In the genomic region with DNA sequence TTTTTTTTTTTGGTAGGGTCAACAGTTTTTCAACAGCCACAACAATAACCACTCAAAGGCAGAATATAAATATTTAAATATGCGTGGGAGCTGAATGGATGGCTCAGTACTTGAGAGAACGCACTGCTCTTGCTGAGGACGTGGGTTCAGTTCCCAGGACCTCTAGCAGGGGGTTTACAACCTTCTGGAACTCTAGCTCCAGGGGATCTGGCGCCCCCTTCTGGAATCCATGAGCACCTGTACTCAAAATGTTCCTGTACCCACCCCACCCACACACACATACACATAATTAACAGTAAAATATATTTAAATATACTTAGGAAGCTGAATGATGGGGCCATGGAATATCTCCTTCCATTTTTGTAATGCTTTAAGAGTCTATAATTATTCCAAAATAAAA, we compare ENCODE assay signal across 9 mouse cellular contexts. TPM values are rescaled to one million over a fixed set of nuclear protein-coding genes. Genes with fewer than 3 reads are reported as not detected.
A peak's percentile ranks its signal among the peaks of the same experiment; 100 is the strongest.
DNase-seq lines count a peak whose midpoint lies in the region; ATAC-seq lines count a peak whose summit lies in the region.
"Had no signal": no experiment of that assay in that cellular context is flagged by ENCODE, and none has a peak within 500 bp of the region (broad histone marks: within the 10 kb centered on the region; RNA-seq: fewer than 3 reads in every experiment).

No protein-coding gene starts in this region.

- ATAC-seq in megakaryocyte progenitor cell, adult 5-6 weeks (replicated peaks; ENCODE audit: poor library complexity), result 0 out of 2 replicates have a peak, but pooled peaks have one; percentile 38
- ATAC-seq in monocyte, adult 5-6 weeks (replicated peaks; ENCODE audit: insufficient number of reproducible peaks, low FRiP score, low TSS enrichment, poor library complexity, severe bottlenecking), result no peak
- ATAC-seq: forebrain, postnatal 0 days had no signal

- intact Hi-C loops in left cerebral cortex, postnatal 25 days (cut with DNase I), result no loop called here

- peak; percentile 33 for DNase-seq in adrenal gland, postnatal 14 days
- no peak for DNase-seq in adrenal gland, postnatal 25 days
- DNase-seq in left cerebral cortex, postnatal 25 days (ENCODE audit: low spot score in 2 of 2), result peak; percentile 0
- no peak for DNase-seq in left cerebral cortex, adult 8-10 months (ENCODE audit: low spot score in 2 of 2)
- peak; percentile 55 for DNase-seq in ES-CJ7 (ENCODE audit: low read depth, low spot score)
- no peak for DNase-seq in urinary bladder, adult 18-20 months (ENCODE audit: low spot score in 2 of 2)
- DNase-seq: forebrain, postnatal 0 days had no signal

RNA-seq across cellular contexts. Expression of gene Mtx3, which starts 11.3 kb away (rescaled TPM):
- 19.4 and 19.9 TPM in 2 replicates for total RNA-seq in adrenal gland, postnatal 14 days (2021)
- 22.6 and 25.0 TPM in 2 replicates for total RNA-seq in adrenal gland, postnatal 25 days (2021)
- total RNA-seq in left cerebral cortex, postnatal 25 days (2021), result 10 to 100 TPM; 26.2 to 29.5 TPM
- 10 to 100 TPM; 28.9 to 39.7 (median 32.3) TPM for total RNA-seq in left cerebral cortex, adult 8-10 months (2022)
- total RNA-seq in megakaryocyte progenitor cell, adult 5-6 weeks (2015), result 6.5 and 10.8 TPM in 2 replicates
- 7.1 and 9.6 TPM in 2 replicates for total RNA-seq in megakaryocyte progenitor cell, adult 5-6 weeks (2017)
- 7.1 to 9.0 TPM (median 7.6 TPM) in 3 replicates for total RNA-seq in monocyte, adult 5-6 weeks (2017)

Comparison
In these comparisons a context has a peak if more than half of its experiments do, and no peak if none do; other contexts are left out.
1. DNase-seq: peak in adrenal gland, postnatal 14 days (single experiment), left cerebral cortex, postnatal 25 days (2 of 2) and ES-CJ7 (single experiment); none in adrenal gland, postnatal 25 days (single experiment), left cerebral cortex, adult 8-10 months (0 of 2) and urinary bladder, adult 18-20 months (0 of 2).